Mouse (Mus musculus) erythroblast, embryonic 14.5 days (primary cell): Measurements from ENCODE around the gene Tmem63a.

Experiments used
- GATA1 ChIP-seq: IDR thresholded peaks from 2 replicates; pipeline ENCODE4 v1.6.1; 2012; ENCODE audit warnings: low read length, inconsistent platforms, mixed read lengths
- TAL1 ChIP-seq: IDR thresholded peaks from 3 replicates; pipeline ENCODE4 v1.6.1; 2012; ENCODE audit warnings: low read length, inconsistent platforms, mixed read lengths

DNA sequence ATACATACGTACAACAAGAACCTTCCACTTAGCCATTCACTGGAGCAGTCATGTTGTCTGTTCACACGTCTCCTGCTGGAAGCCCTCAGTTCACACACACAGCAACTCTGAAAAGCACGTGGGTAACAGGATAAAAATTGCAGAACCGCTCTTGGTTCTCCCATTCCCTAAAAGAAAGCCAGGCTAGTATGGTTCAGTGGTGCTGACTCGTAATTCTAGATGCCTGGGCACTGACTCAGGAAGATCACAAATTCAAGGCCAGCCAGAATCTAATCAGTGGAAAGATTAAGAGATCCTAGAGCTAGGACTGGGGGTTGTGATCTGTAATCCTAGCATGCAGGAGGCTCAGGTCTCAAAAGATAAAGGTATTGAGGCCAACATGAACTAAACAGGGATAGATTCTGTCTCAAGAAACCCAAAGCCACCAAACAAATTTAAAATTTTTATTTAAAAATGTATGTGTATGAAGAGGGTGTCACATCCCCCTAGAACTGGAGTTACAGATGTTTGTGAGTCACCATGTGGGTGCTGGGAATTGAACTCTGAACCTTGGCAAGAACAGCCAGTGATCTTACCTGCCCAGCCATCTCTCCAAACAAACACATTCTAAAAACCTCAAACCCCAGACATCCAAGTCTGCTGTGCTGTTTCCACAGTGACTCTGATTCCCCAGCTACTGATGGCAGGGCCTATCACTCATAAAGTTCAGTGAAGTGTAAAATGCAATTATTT is 78.8 kb downstream of the Tmem63a start, which contains the start of gene Ephx1:
- TF ChIP-seq TAL1 (no peak), GATA1 (no peak)
